Mouse (Mus musculus) ES-Bruce4 (cell line): ENCODE data around the gene Tacr2.

Experiments used
- CTCF ChIP-seq: IDR thresholded peaks from one replicate; pipeline ENCODE4 v1.8.1; 2011; ENCODE audit warnings: low read depth, low read length
- EP300 ChIP-seq: IDR thresholded peaks from 2 replicates; pipeline ENCODE4 v1.6.1; 2011; ENCODE audit warnings: low read depth, low read length; ENCODE audit not compliant: insufficient read depth
- POLR2A ChIP-seq: IDR thresholded peaks from one replicate; pipeline ENCODE4 v1.8.1; 2011; ENCODE audit warnings: low read length; ENCODE audit not compliant: insufficient read depth

GRCm38 (mm10) chr10:62308896-62309491, 56.8 kb downstream of the Tacr2 start:
- TF ChIP-seq CTCF: no peak
- TF ChIP-seq EP300: no peak
- no peak for TF ChIP-seq POLR2A
